Mouse (Mus musculus): ENCODE results near the gene Fam129a.

DNA sequence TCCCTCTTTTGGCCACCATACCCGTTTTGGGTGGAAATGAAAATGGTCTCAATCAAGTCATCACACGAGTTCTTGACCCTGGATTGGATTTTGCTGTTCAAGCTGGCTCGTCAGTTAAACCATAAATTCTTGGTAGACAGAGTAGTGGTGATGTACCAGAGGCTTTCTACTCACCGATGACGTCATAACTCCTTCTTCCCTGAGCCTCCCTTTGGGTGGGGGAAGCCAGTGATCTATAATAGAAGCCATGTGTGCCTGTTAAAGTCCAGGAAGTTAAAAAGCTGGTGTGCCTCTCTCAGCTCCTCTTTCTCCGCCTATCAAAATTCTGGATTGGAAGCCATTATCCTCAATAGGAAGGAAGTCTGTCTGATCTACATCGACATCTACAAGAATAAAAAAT is 21.2 kb upstream of the Fam129a start:
- TF ChIP-seq CTCF (conservative IDR thresholded peaks at IDR 0.05; ENCODE audit: low read length) (no peak), NANOG (IDR thresholded peaks at IDR 0.05; ENCODE audit: borderline replicate concordance, low read length) (no peak), POU5F1 (IDR thresholded peaks at IDR 0.05; ENCODE audit: borderline replicate concordance, low read length) (no peak)

Data from E14TG2a.4 (cell line).